Comparison of ENCODE assay signal across 12 mouse cellular contexts in genomic region chr6:136551550-136552109, GRCm38 (mm10). TPM values are rescaled to one million over a fixed set of nuclear protein-coding genes. Genes with fewer than 3 reads are reported as not detected.
DNase-seq lines count a peak whose midpoint lies in the region; ATAC-seq and TF ChIP-seq lines count a peak whose summit lies in the region.
"Had no signal": no experiment of that assay in that cellular context is flagged by ENCODE, and none has a peak within 500 bp of the region (broad histone marks: within the 10 kb centered on the region; RNA-seq: fewer than 3 reads in every experiment).

No protein-coding gene starts in this region.

- H3K36me3 ChIP-seq in forebrain, embryonic 15.5 days, result no peaks in the 10 kb centered on the region
- no peaks in the 10 kb centered on the region for H3K36me3 ChIP-seq in forebrain, embryonic 12.5 days (replicated peaks)
- no peaks in the 10 kb centered on the region for H3K36me3 ChIP-seq in midbrain, embryonic 16.5 days (ENCODE audit: control insufficient read depth, insufficient read depth, low read length)
- H3K36me3 ChIP-seq: embryonic facial prominence, embryonic 15.5 days; lung, embryonic 15.5 days had no signal

- peak overlapping the region; percentile 79 for H3K27ac ChIP-seq in forebrain, embryonic 15.5 days (replicated peaks)
- no peak overlapping the region for H3K27ac ChIP-seq in forebrain, embryonic 12.5 days
- H3K27ac ChIP-seq in left cerebral cortex, adult 2 months, result peak overlapping the region; percentile 86
- peak overlapping the region; percentile 67; the same call in 1 of the 2 replicates for H3K27ac ChIP-seq in cortical plate, adult 2 months (ENCODE audit: insufficient read depth, low read length)
- H3K27ac ChIP-seq in midbrain, embryonic 16.5 days (ENCODE audit: low read length), result 0 out of 2 replicates have a peak overlapping the region, but pooled peaks have one; percentile 72

- H3K27me3 ChIP-seq in forebrain, embryonic 15.5 days, result no peaks in the 10 kb centered on the region
- no peaks in the 10 kb centered on the region for H3K27me3 ChIP-seq in forebrain, embryonic 12.5 days
- H3K27me3 ChIP-seq in midbrain, embryonic 16.5 days (ENCODE audit: control insufficient read depth, insufficient read depth, low read depth, low read length), result no peaks in the 10 kb centered on the region
- H3K27me3 ChIP-seq: embryonic facial prominence, embryonic 15.5 days; lung, embryonic 15.5 days had no signal

- intact Hi-C loops in left cerebral cortex, adult 2 months (cut with DNase I), result loop anchor here (2.0 kb wide), 1 partner anchor 33 kb away; no protein-coding TSS in a partner anchor
- intact Hi-C loops in left cerebral cortex, postnatal 14 days (cut with DNase I), result no loop called here

- peaks cover 34% of the 10 kb centered on the region for H3K4me1 ChIP-seq in forebrain, embryonic 15.5 days
- peaks cover 22% of the 10 kb centered on the region for H3K4me1 ChIP-seq in forebrain, embryonic 12.5 days
- peaks cover 8% of the 10 kb centered on the region for H3K4me1 ChIP-seq in cortical plate, adult 2 months (ENCODE audit: control insufficient read depth, insufficient read depth, low read length)
- peaks cover 20% of the 10 kb centered on the region for H3K4me1 ChIP-seq in midbrain, embryonic 16.5 days (ENCODE audit: control insufficient read depth, insufficient read depth, low read length)

- no peak for DNase-seq in left cerebral cortex, adult 2 months (ENCODE audit: extremely low spot score in 1 of 2, low spot score in 2 of 2)
- no peak for DNase-seq in left cerebral cortex, postnatal 14 days (ENCODE audit: low spot score in 2 of 2)
- DNase-seq in Muller cell, postnatal 12 days (ENCODE audit: inconsistent ontology term), result no peak
- no peak for DNase-seq in T-cell, adult 2 months (ENCODE audit: low spot score)
- DNase-seq: cerebellum, adult 9-11 months; thymus, adult 18-20 months had no signal

- H3K9me3 ChIP-seq in forebrain, embryonic 15.5 days, result no peaks in the 10 kb centered on the region
- H3K9me3 ChIP-seq in forebrain, embryonic 12.5 days, result no peaks in the 10 kb centered on the region
- no peaks in the 10 kb centered on the region for H3K9me3 ChIP-seq in midbrain, embryonic 16.5 days (replicated peaks; ENCODE audit: control insufficient read depth, low read length, poor library complexity, severe bottlenecking)
- H3K9me3 ChIP-seq: embryonic facial prominence, embryonic 15.5 days; lung, embryonic 15.5 days had no signal

- TF ChIP-seq CTCF in left cerebral cortex, adult 2 months (IDR thresholded peaks at IDR 0.05), result no peak
- TF ChIP-seq CTCF in cortical plate, adult 2 months (IDR thresholded peaks at IDR 0.05; ENCODE audit: extremely low read depth, insufficient read depth, low read length), result no peak

- H3K4me2 ChIP-seq in forebrain, embryonic 15.5 days (replicated peaks), result peak overlapping the region; percentile 12; the same call in 1 of the 2 replicates
- no peak overlapping the region for H3K4me2 ChIP-seq in forebrain, embryonic 12.5 days
- H3K4me2 ChIP-seq in midbrain, embryonic 16.5 days (ENCODE audit: low read length), result no peak overlapping the region
- H3K4me2 ChIP-seq: embryonic facial prominence, embryonic 15.5 days; lung, embryonic 15.5 days had no signal

- ATAC-seq in forebrain, embryonic 15.5 days (replicated peaks), result no peak
- ATAC-seq in forebrain, embryonic 12.5 days (ENCODE audit: low FRiP score), result no peak
- no peak for ATAC-seq in midbrain, embryonic 16.5 days

- H3K4me3 ChIP-seq in forebrain, embryonic 15.5 days, result no peak overlapping the region
- H3K4me3 ChIP-seq in forebrain, embryonic 12.5 days (replicated peaks), result no peak overlapping the region
- H3K4me3 ChIP-seq in left cerebral cortex, adult 2 months, result peak overlapping the region; percentile 40
- peak overlapping the region; percentile 34 for H3K4me3 ChIP-seq in cortical plate, adult 2 months (ENCODE audit: insufficient read depth, low read length)
- no peak overlapping the region for H3K4me3 ChIP-seq in midbrain, embryonic 16.5 days (ENCODE audit: low read depth, low read length)
- H3K4me3 ChIP-seq: embryonic facial prominence, embryonic 15.5 days; lung, embryonic 15.5 days had no signal

- no peak for TF ChIP-seq POLR2A in cortical plate, adult 2 months (IDR thresholded peaks at IDR 0.05; ENCODE audit: extremely low read depth, insufficient read depth, low read length)

- H3K9ac ChIP-seq in forebrain, embryonic 15.5 days (replicated peaks), result no peak overlapping the region
- H3K9ac ChIP-seq in forebrain, embryonic 12.5 days, result no peak overlapping the region
- no peak overlapping the region for H3K9ac ChIP-seq in midbrain, embryonic 16.5 days (ENCODE audit: low read depth, low read length)
- H3K9ac ChIP-seq: embryonic facial prominence, embryonic 15.5 days; lung, embryonic 15.5 days had no signal

- 86% methylated on average over 7 of the region's 7 CpGs for WGBS in forebrain, embryonic 15.5 days
- WGBS in forebrain, embryonic 12.5 days, result 90% methylated on average over 7 of the region's 7 CpGs
- 78% methylated on average over 7 of the region's 7 CpGs for WGBS in midbrain, embryonic 16.5 days

RNA-seq across cellular contexts. Expression of gene Atf7ip, which starts 45.7 kb away (rescaled TPM):
- 45.6 and 46.9 TPM in 2 replicates for polyA plus RNA-seq in forebrain, embryonic 15.5 days (2015; fragmentation: Nextera tagmentation; extraction: Ambion mirVana)
- 63.2 and 72.4 TPM in 2 replicates for polyA plus RNA-seq in forebrain, embryonic 12.5 days (2016; fragmentation: Nextera tagmentation; extraction: Ambion mirVana)
- total RNA-seq in left cerebral cortex, adult 2 months (2021), result 100 to 1,000 TPM; 119 to 122 TPM
- 100 to 1,000 TPM; 118 to 122 TPM for total RNA-seq in left cerebral cortex, postnatal 14 days (2021)
- polyA plus RNA-seq in cortical plate, adult 2 months (2012; rRNA removed), result 39.5 and 47.4 TPM in 2 replicates
- polyA plus RNA-seq in midbrain, embryonic 16.5 days (2015; fragmentation: Nextera tagmentation; extraction: Ambion mirVana), result 38.2 and 40.6 TPM in 2 replicates

Comparison
In these comparisons a context has a peak if more than half of its experiments do, and no peak if none do; other contexts are left out.
1. H3K4me3 ChIP-seq: peak in left cerebral cortex, adult 2 months (single experiment) and cortical plate, adult 2 months (single experiment); none in forebrain, embryonic 15.5 days (single experiment), forebrain, embryonic 12.5 days (single experiment) and midbrain, embryonic 16.5 days (single experiment).